Mouse (Mus musculus) CD8-positive naive resting alpha-beta T cell, adult 2 months (primary cell): Measurements from ENCODE around the gene Krt24.

Source experiments
- DNase-seq, 2 experiments: peaks; one replicate each; pipeline ENCODE4 v3.0.0; 2022; ENCODE audit warnings: low read depth in 2 of 2, low spot score in 2 of 2

Krt24 gene

GRCm38 (mm10) chr11:99284833-99285312, at the start of gene Krt24:
TSS of gene Krt24 (minus strand) at chr11:99285262.
- no peak for DNase-seq

DNA sequence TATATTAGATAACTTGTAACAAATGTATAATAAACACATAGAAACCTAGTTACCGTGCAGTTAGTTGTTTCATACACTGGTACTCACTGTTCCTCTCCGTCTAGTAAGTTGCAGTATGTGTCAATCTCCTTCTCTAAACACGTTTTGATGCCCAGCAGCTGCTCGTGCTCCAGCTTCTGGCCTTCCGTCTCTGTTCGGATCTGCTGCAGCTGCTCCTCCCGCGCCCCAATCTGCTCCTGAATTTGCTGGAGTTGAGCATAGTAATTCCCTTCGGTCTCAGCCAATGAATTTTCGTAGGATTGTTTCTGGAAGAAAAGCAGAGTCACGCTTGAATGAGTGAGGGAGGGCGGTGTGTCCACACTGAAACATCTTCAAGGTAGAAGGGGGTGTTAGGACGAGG, 48.4 kb upstream of the Krt24 start:
- no peak for DNase-seq

DNA sequence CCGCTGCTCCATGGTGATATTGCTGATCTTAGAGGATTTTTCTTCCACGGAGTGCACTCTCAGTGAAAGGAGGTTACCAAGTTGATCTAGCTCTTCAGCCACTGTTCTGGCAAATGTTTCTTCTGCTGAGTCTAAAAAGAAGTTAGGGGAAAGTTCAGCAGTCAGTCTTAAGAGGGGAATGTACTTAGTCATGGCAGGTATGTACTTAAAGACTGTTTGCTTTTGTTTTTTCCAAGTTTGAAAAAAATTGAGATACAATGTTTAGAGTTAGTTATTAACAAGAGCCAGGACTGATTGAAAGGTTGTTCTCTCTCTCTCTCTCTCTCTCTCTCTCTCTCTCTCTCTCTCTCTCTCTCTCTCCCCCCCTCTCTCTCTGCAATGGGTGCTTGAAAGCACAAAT, 44.6 kb upstream of the Krt24 start:
- no peak for DNase-seq

- no peak for DNase-seq
Measured at GRCm38 (mm10) chr11:99322851-99323250, 37.8 kb upstream of the Krt24 start, which contains the start of gene Krt25. TSS of gene Krt25 (minus strand) at chr11:99322951.

GRCm38 (mm10) chr11:99321094-99321493, 36.0 kb upstream of the Krt24 start:
- no peak for DNase-seq

DNA sequence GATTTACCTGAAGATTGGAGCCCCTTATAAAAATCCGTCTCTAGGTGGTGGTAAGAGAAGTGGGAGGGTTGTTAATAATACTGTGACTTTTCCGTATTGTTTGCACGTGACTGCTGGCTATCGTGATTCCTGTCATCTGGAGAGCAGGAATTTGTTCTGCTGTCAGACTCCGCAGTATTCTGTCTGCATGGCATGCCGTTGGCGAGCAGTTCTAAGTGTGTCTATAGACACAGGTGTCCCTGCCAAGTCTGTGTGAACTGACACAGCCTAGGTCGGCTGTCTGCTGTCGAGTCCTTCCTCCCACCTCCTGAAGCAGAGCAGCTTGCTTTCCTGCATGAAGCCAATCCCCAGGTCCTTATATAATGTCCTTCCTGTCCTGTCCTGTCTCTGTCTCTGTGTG, 34.1 kb upstream of the Krt24 start:
- DNase-seq = no peak

GRCm38 (mm10) chr11:99316543-99316942, 31.5 kb upstream of the Krt24 start:
- no peak for DNase-seq

GRCm38 (mm10) chr11:99314594-99314993, 29.5 kb upstream of the Krt24 start:
- DNase-seq = no peak

- peak; percentile 2 to 25 for DNase-seq
Measured at GRCm38 (mm10) chr11:99310882-99311281, 25.8 kb upstream of the Krt24 start.

DNA sequence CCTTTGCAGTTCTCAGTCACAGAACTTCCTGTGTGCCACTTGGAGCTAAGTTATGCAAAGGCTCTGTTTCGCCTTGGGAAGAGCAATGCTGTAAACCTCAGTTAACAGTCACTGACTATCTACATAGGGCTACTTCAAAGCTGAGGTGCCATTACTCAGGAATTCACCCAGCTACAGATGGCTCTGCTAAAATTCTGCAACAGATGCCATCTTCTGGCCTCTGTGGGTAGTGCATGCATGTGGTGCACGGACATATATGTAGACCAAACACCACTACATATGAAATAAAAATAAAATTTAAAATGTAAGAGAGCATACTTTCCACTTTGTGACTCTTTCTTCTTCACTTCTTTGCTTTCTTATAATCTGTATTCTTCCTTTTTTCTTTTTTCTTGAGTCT, 22.5 kb upstream of the Krt24 start:
- peak; percentile 41 to 68 for DNase-seq

DNA sequence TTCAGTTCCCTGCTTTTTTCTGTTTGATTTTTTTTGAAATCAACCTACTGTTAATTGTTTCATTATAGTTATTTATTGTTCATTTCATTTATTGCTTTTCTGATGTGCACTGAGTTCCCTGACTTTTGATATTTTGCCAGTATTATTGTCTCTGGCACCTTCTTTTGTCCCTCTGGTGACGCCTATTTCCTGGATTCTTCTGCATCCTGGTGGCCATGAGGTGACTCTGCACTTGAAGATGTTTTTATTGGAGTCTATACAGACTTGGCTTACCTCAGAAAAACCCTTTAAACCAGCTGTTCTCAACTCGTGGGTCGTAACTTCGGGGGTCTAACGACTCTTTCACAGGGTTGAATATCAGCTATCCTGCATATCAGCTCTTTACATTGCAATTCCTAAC, 10.0 kb upstream of the Krt24 start:
- DNase-seq = no peak

DNA sequence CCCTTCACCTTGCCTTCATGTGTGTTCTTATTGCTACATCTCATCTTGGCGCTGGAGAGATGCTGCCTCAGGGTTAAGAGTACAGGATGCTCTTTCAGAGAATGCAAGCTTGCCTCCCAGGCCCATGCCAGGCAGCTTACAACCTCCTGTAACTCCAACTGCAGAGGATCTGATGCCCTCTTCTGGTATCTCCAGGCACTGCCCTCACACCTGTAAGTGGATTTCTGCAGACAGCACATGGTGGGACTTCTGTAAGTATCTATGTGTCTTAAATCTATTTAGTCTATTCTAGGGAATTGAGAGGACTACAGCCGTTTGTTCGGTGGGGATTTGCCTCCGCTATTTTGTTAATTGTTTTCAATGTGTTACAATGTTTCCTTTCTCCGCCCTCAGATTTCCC, 7.8 kb upstream of the Krt24 start:
- peak; percentile 34 to 59 for DNase-seq

GRCm38 (mm10) chr11:99284011-99284410, 1.1 kb downstream of the Krt24 start:
- no peak for DNase-seq

- DNase-seq = no peak
Measured at GRCm38 (mm10) chr11:99283334-99283733, 1.7 kb downstream of the Krt24 start.

GRCm38 (mm10) chr11:99281116-99281515, 3.9 kb downstream of the Krt24 start:
- DNase-seq = no peak

DNA sequence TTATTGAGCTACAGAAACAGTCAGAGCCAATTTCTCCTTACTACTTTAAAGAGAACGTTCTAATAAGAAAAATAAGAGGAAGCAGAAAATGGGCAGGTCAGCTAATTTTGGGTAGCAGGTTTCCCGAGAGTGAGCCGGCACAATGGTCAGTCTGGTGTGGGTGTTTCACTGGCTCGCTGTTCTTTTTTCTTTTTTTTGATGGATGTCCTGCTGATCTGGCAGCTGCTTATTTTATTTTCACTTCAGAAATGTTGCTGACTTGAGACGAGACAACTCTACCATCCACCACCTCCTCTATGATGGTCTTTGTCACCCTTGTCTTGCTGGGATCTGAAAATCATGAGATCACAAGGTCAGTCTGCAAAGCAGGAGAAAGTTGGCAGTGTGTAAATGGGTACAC, 5.1 kb downstream of the Krt24 start:
- no peak for DNase-seq

- no peak for DNase-seq
Measured at GRCm38 (mm10) chr11:99276786-99277185, 8.3 kb downstream of the Krt24 start.

DNA sequence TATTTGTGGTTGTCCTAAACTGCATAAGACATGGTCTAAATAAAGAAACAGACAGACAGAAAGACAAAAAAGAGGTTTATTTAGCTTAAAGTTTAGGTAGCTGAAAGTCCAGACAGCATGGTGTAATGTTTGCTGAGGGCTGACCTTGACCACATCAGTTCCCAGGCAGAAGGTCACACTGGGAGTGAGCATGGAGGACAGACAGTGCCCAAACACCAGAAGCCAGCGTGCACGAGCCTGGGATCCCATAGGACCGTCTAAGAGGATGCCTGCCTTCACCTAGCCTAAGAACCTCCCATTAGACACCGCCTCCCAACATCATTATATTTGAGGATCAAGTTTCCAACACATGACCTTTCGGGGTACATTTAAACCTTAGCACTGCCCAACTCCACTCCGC, 9.4 kb downstream of the Krt24 start:
- DNase-seq = no peak

GRCm38 (mm10) chr11:99272721-99273120, 12.3 kb downstream of the Krt24 start:
- DNase-seq = no peak

DNA sequence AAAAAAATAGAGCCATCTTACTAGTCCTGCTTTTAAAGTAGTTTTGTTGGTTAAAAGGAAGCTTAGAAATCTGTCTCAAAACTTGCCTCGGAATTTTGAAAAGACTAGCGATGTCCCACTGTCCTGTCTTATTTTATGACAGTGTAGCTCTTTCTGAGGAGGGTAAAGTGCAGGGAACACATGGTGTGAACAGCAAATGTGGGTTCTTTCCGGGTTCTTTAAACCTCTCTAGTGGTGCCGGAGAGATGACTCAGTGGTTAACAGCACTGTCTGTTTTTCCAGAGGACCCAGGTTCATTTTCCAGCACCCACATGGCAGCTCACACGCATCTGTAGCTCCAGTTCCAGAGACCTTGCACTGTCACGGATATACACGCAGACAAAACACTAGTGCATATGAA, 15.9 kb downstream of the Krt24 start:
- no peak for DNase-seq

- DNase-seq = no peak
Measured at GRCm38 (mm10) chr11:99265796-99266195, 19.3 kb downstream of the Krt24 start.

DNA sequence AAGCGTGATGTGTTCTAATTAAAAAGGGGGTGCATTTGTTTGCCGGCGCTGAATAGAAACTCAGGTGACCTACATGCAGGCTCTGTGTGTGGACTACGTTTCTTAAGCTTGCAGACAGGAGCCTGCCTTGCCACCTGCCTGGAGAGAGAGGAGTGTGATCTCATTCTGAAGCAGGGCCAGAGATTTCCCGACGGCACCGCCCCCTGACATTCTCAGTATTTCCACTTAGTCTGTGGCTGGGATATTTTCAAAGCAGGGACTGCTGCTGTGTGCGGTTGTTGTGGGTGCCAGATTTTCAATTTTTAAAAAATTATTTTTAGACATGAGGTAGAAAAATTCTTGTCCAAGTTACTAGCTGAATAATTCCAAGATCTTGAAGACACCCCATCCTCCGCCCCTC, 19.8 kb downstream of the Krt24 start:
- DNase-seq = no peak

DNA sequence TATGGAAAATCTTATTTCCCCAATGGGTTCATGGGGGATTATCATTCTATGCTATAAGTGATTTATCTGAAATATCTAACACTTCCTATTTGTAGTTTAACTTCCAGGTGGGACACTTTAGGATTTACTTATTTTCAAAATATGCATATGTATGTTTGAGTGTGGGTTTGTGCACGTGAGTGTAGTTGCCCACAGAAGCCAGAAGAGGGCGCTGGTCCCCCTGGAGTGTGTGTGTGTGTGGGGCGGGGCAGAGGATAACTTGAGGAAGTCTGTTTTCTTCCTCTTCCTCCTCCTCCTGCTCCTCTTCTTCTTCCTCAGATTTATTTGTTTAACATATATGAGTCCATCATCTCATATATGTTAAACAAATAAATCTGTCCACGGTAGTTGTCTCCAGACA, 28.8 kb downstream of the Krt24 start:
- no peak for DNase-seq

DNA sequence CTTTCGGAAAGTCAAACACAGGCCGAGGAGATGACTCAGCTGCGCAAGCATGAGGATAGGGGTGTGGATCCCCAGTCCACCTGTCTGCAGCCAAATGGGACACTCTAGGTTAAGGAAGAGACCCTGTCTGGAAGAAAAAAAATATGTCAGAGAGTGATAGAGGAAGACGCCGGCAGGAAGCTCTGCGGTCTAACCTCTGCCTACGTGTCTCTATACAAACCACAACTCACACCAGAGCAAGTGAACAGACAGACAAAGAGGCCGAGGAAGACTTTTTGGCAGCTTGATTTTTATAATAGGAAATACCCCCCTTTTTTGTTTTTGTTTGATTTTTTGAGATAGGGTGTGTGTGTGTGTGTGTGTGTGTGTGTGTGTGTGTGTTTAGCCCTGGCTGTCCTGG, 29.7 kb downstream of the Krt24 start:
- peak; percentile 20 to 52 for DNase-seq
